Mouse (Mus musculus) hindbrain, embryonic 14.5 days (tissue): ENCODE data around the gene Cnnm2. TPM values are rescaled to one million over a fixed set of nuclear protein-coding genes. Genes with fewer than 3 reads are reported as not detected.

ENCODE experiments used
- ATAC-seq: fragments of 200-750 bp; cut with Nextera tagmentation; 2 replicates; pipeline ENCODE4 v1.8.0; 2017; ENCODE audit warnings: moderate number of reproducible peaks, mild to moderate bottlenecking, moderate TSS enrichment, moderate library complexity; ENCODE audit not compliant: low FRiP score
- DNase-seq: peaks from one replicate; pipeline ENCODE4 v3.0.0-alpha.2; 2015; ENCODE audit warnings: low spot score
- H3K27ac ChIP-seq: fragments of 300-500 bp; sonication (generic); 2 replicates; pipeline ENCODE4 v1.5.1; 2014; ENCODE audit warnings: mild to moderate bottlenecking, moderate library complexity
- H3K27me3 ChIP-seq: fragments of 300-500 bp; sonication (generic); 2 replicates; pipeline ENCODE4 v1.6.1; 2014; ENCODE audit warnings: mild to moderate bottlenecking, low read length, mixed read lengths; ENCODE audit not compliant: control insufficient read depth, insufficient read depth
- H3K36me3 ChIP-seq: fragments of 300-500 bp; sonication (generic); replicated peaks from 2 replicates; pipeline ENCODE4 v1.6.1; 2014; ENCODE audit not compliant: control insufficient read depth, insufficient read depth
- H3K4me1 ChIP-seq: fragments of 300-500 bp; sonication (generic); replicated peaks from 2 replicates; pipeline ENCODE4 v1.6.1; 2014; ENCODE audit warnings: antibody characterized with exemption, low read length, mixed read lengths; ENCODE audit not compliant: control insufficient read depth, insufficient read depth
- H3K4me2 ChIP-seq: fragments of 300-500 bp; sonication (generic); replicated peaks from 2 replicates; pipeline ENCODE4 v1.6.1; 2014; ENCODE audit warnings: mild to moderate bottlenecking, moderate library complexity
- H3K4me3 ChIP-seq: fragments of 300-500 bp; sonication (generic); replicated peaks from 2 replicates; pipeline ENCODE4 v1.5.1; 2014; ENCODE audit warnings: mild to moderate bottlenecking, low read length
- H3K9ac ChIP-seq: fragments of 300-500 bp; sonication (generic); 2 replicates; pipeline ENCODE4 v1.6.1; 2014
- H3K9me3 ChIP-seq: fragments of 300-500 bp; sonication (generic); 2 replicates; pipeline ENCODE4 v1.6.1; 2016; ENCODE audit warnings: low read length; ENCODE audit not compliant: control insufficient read depth
- WGBS: fragments of 180-500 bp; shearing (Covaris S2); extraction: QIAGEN DNeasy Blood & Tissue Kit; methylation state at CpG from one replicate; pipeline ENCODE4 v1.1.7; 2014; 5-methylcytosine and 5-hydroxymethylcytosine counted together
- polyA plus RNA-seq: library from polyadenylated mRNA; unstranded; fragments of >200 nt; fragmentation: Nextera tagmentation; extraction: Ambion mirVana; gene quantifications from 2 replicates; pipeline ENCODE4 v1.2.1, GENCODE M21; 2014

The Cnnm2 gene
- polyA plus RNA-seq, 1 experiment from 2014 or later = 10.8 TPM

DNA sequence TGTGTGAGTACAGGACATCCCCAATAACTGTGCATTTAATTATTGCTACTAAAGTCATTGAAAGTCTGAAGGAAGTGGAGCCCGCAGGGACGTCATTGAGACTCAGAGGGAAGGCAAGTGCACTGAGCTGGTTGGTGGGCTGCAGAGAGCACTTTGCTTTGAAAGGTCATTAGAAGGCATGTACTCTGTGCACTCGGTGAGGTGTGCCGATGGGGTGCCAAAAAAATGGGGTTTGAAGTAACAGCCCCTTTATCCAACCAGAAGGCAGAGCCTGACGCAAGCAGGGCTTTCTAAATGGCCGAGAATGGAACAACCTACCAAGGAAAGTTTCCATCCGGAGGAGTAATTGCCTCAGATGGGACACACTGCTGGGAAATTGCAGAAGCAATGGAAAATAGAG, 63.5 kb downstream of the Cnnm2 start:
- WGBS = 80% methylated on average over 7 of the region's 7 CpGs
- Histone ChIP-seq H3K9me3 (no peaks in the 10 kb centered on the region), H3K27ac (no peak overlapping the region), H3K9ac (no peak overlapping the region), H3K27me3 (no peaks in the 10 kb centered on the region), H3K36me3 (no peaks in the 10 kb centered on the region), H3K4me1 (no peaks in the 10 kb centered on the region), H3K4me3 (no peak overlapping the region), H3K4me2 (no peak overlapping the region)
- DNase-seq (no peak), ATAC-seq (no peak)

DNA sequence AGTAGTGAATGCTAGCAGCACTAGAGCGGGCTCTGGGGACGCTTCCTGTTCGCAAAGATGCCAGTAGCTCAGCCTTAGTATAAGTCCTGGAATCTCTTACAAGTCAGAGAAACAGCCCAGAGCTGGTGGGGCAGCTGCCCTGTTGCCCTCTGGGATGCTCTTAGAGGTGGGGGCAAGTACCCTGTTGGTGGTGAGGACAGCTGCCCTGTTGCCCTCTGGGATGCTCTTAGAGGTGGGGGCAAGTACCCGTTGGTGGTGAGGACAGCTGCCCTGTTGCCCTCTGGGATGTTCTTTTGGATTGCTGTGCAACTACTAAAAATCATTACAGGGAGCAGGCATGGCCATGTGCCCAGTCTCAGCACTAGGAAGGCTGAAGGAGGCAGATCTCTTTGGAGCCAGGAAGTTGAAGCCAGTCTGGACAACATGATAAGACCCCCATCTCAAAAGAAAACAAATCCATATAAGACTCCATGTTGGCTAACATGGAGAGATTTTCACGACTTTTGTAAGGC, 66.3 kb downstream of the Cnnm2 start:
- H3K4me1 ChIP-seq = peaks cover 7% of the 10 kb centered on the region; the same call in 1 of the 2 replicates
- H3K9ac ChIP-seq = no peak overlapping the region
- DNase-seq (no peak), ATAC-seq (no peak)
- 84% methylated on average over 5 of the region's 5 CpGs for WGBS
- H3K9me3 ChIP-seq = no peaks in the 10 kb centered on the region
- H3K36me3 ChIP-seq = no peaks in the 10 kb centered on the region
- no peaks in the 10 kb centered on the region for H3K27me3 ChIP-seq
- H3K27ac ChIP-seq = no peak overlapping the region
- no peak overlapping the region for H3K4me3 ChIP-seq
- no peak overlapping the region for H3K4me2 ChIP-seq

DNA sequence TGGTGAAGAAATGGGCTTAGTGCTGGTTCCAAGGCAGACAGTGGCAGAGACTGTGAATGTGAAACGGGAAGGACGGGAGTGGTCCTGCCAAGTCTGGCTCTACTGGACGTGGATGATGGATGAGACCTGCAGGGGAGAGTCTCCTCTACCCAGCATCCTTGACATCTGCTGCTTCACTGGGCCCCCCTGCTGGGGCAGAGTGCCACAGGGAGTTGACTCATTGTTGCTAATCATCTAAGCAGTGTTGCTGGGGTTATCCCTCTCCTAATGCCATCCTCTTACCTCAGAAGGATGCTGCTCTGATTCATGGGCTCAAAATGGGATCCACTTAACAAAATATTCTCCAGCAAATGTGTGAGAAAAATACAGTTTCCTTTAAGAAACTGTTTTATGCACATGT, 67.6 kb downstream of the Cnnm2 start:
- Histone ChIP-seq H3K4me1 (peaks cover 7% of the 10 kb centered on the region; the same call in 1 of the 2 replicates), H3K4me2 (no peak overlapping the region), H3K27me3 (no peaks in the 10 kb centered on the region), H3K9me3 (no peaks in the 10 kb centered on the region), H3K36me3 (no peaks in the 10 kb centered on the region), H3K4me3 (no peak overlapping the region), H3K9ac (no peak overlapping the region), H3K27ac (no peak overlapping the region)
- DNase-seq = no peak
- ATAC-seq = no peak
- 33% methylated on average over 3 of the region's 3 CpGs for WGBS

- H3K27me3 ChIP-seq = no peaks in the 10 kb centered on the region
- no peaks in the 10 kb centered on the region for H3K36me3 ChIP-seq
- H3K4me1 ChIP-seq = peaks cover 7% of the 10 kb centered on the region; the same call in 1 of the 2 replicates
- no peak overlapping the region for H3K27ac ChIP-seq
- H3K4me3 ChIP-seq = no peak overlapping the region
- DNase-seq (no peak), ATAC-seq (no peak)
- 79% methylated on average over 9 of the region's 9 CpGs for WGBS
- no peaks in the 10 kb centered on the region for H3K9me3 ChIP-seq
- no peak overlapping the region for H3K4me2 ChIP-seq
- H3K9ac ChIP-seq = no peak overlapping the region
Observed at GRCm38 (mm10) chr19:46831381-46831780, 70.0 kb downstream of the Cnnm2 start.

GRCm38 (mm10) chr19:46834301-46834700, 72.9 kb downstream of the Cnnm2 start:
- Histone ChIP-seq H3K4me2 (no peak overlapping the region), H3K4me3 (no peak overlapping the region), H3K4me1 (peaks cover 7% of the 10 kb centered on the region; the same call in 1 of the 2 replicates), H3K27ac (no peak overlapping the region), H3K9me3 (no peaks in the 10 kb centered on the region), H3K9ac (no peak overlapping the region), H3K27me3 (no peaks in the 10 kb centered on the region), H3K36me3 (no peaks in the 10 kb centered on the region)
- no peak for DNase-seq
- no peak for ATAC-seq
- WGBS = 90% methylated on average over 5 of the region's 5 CpGs

DNA sequence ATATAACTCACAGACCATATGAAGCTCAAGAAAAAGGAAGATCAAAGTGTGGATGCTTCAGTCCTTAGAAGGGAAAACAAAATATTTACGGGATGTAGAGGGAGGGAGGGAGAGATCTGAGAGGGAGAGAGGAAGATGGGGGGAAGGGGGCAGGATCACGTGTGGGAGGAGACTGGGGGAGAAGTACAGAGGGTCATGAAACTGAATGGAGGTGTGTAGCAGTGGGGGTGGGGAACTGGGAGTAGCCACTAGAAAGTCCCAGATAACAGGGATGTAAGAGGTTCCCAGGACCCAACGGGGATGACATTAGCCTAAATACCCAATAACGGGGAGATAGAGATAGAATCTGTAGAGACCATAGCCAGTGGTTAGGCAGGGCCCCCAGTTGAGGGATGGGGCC, 73.9 kb downstream of the Cnnm2 start:
- Histone ChIP-seq H3K36me3 (no peaks in the 10 kb centered on the region), H3K9ac (no peak overlapping the region), H3K9me3 (no peaks in the 10 kb centered on the region), H3K4me3 (no peak overlapping the region), H3K4me2 (no peak overlapping the region), H3K4me1 (peaks cover 7% of the 10 kb centered on the region; the same call in 1 of the 2 replicates), H3K27ac (no peak overlapping the region), H3K27me3 (no peaks in the 10 kb centered on the region)
- DNase-seq (no peak), ATAC-seq (no peak)
- 75% methylated on average over 4 of the region's 4 CpGs for WGBS

GRCm38 (mm10) chr19:46836085-46836484, 74.7 kb downstream of the Cnnm2 start:
- WGBS = 51% methylated on average over 3 of the region's 3 CpGs
- no peak overlapping the region for H3K4me3 ChIP-seq
- H3K9me3 ChIP-seq = no peaks in the 10 kb centered on the region
- H3K27ac ChIP-seq = no peak overlapping the region
- no peak overlapping the region for H3K4me2 ChIP-seq
- no peaks in the 10 kb centered on the region for H3K27me3 ChIP-seq
- H3K9ac ChIP-seq = no peak overlapping the region
- ATAC-seq (no peak), DNase-seq (no peak)
- H3K36me3 ChIP-seq = no peaks in the 10 kb centered on the region
- H3K4me1 ChIP-seq = 0 out of 2 replicates have a peak, but pooled peaks cover under 1% of the 10 kb centered on the region

- DNase-seq (no peak), ATAC-seq (no peak)
- no peaks in the 10 kb centered on the region for H3K36me3 ChIP-seq
- H3K9ac ChIP-seq = no peak overlapping the region
- H3K4me3 ChIP-seq = no peak overlapping the region
- no peak overlapping the region for H3K27ac ChIP-seq
- H3K27me3 ChIP-seq = no peaks in the 10 kb centered on the region
- WGBS = 91% methylated on average over 11 of the region's 11 CpGs
- H3K4me1 ChIP-seq = no peaks in the 10 kb centered on the region
- H3K9me3 ChIP-seq = no peaks in the 10 kb centered on the region
- no peak overlapping the region for H3K4me2 ChIP-seq
Observed at GRCm38 (mm10) chr19:46837290-46838079, 76.1 kb downstream of the Cnnm2 start.

GRCm38 (mm10) chr19:46841016-46841415, 79.6 kb downstream of the Cnnm2 start:
- Histone ChIP-seq H3K9me3 (no peaks in the 10 kb centered on the region), H3K4me3 (no peak overlapping the region), H3K4me1 (no peaks in the 10 kb centered on the region), H3K9ac (no peak overlapping the region), H3K27me3 (no peaks in the 10 kb centered on the region), H3K4me2 (no peak overlapping the region), H3K36me3 (no peaks in the 10 kb centered on the region), H3K27ac (no peak overlapping the region)
- DNase-seq (no peak), ATAC-seq (no peak)
- WGBS = 87% methylated on average over 4 of the region's 4 CpGs
